Mouse (Mus musculus) small intestine, adult 2 months (tissue): Measurements from ENCODE around the gene Krtap22-2.
"Not testable (repeated sequence)": the region's sequence is repeated elsewhere in the genome, so short reads cannot be mapped to it uniquely, and the experiment has no call there.

ENCODE experiments used
- CTCF ChIP-seq: fragments of 200-500 bp; IDR thresholded peaks from 2 replicates; pipeline ENCODE4 v1.5.1; 2012; ENCODE audit warnings: low read depth, mild to moderate bottlenecking, control low read depth, inconsistent platforms, low read length, moderate library complexity, mixed read lengths; ENCODE audit not compliant: insufficient replicate concordance, insufficient read length; ENCODE audit errors: extremely low read depth
- POLR2A ChIP-seq: fragments of 200-500 bp; IDR thresholded peaks from 2 replicates; pipeline ENCODE4 v1.6.1; 2012; ENCODE audit warnings: low read depth, mild to moderate bottlenecking, control low read depth, inconsistent platforms, low read length, moderate library complexity

GRCm38 (mm10) chr16:89014984-89015383 lies 4.4 kb upstream of the Krtap22-2 start, which contains the start of gene Gm10229:
- TF ChIP-seq CTCF, POLR2A: not testable (repeated sequence)
